Mouse (Mus musculus) forebrain, postnatal 0 days (tissue): ENCODE measurements around the gene Kif23. TPM values are rescaled to one million over a fixed set of nuclear protein-coding genes. Genes with fewer than 3 reads are reported as not detected.

Experiments
- ATAC-seq: fragments of 200-750 bp; cut with Nextera tagmentation; 2 replicates; pipeline ENCODE4 v1.8.0; 2017; ENCODE audit warnings: mild to moderate bottlenecking, moderate library complexity
- DNase-seq: peaks from one replicate; pipeline ENCODE4 v3.0.0-alpha.2; 2015
- H3K27ac ChIP-seq: fragments of 300-500 bp; sonication (generic); 2 replicates; pipeline ENCODE4 v1.5.1; 2014; ENCODE audit warnings: low read depth, mild to moderate bottlenecking, antibody characterized with exemption, low read length, moderate library complexity, mixed read lengths
- H3K27me3 ChIP-seq: fragments of 300-500 bp; sonication (generic); 2 replicates; pipeline ENCODE4 v1.6.1; 2014; ENCODE audit warnings: mild to moderate bottlenecking, low read length, mixed read lengths; ENCODE audit not compliant: insufficient read depth
- H3K36me3 ChIP-seq: fragments of 300-500 bp; sonication (generic); 2 replicates; pipeline ENCODE4 v1.6.1; 2014; ENCODE audit warnings: mild to moderate bottlenecking, moderate library complexity; ENCODE audit not compliant: insufficient read depth
- H3K4me1 ChIP-seq: fragments of 300-500 bp; sonication (generic); 2 replicates; pipeline ENCODE4 v1.6.1; 2014; ENCODE audit warnings: antibody characterized with exemption; ENCODE audit not compliant: insufficient read depth
- H3K4me2 ChIP-seq: fragments of 300-500 bp; sonication (generic); 2 replicates; pipeline ENCODE4 v1.6.1; 2014; ENCODE audit warnings: low read depth, mild to moderate bottlenecking, moderate library complexity
- H3K4me3 ChIP-seq: fragments of 300-500 bp; sonication (generic); 2 replicates; pipeline ENCODE4 v1.5.1; 2014; ENCODE audit warnings: low read depth, low read length, mixed read lengths
- H3K9ac ChIP-seq: fragments of 300-500 bp; sonication (generic); 2 replicates; pipeline ENCODE4 v1.6.1; 2014; ENCODE audit warnings: mild to moderate bottlenecking
- H3K9me3 ChIP-seq: fragments of 300-500 bp; sonication (generic); 2 replicates; pipeline ENCODE4 v1.6.1; 2016; ENCODE audit warnings: low read length
- CTCF ChIP-seq: sonication (generic); IDR thresholded peaks from 2 replicates; pipeline ENCODE4 v1.5.1; 2016; ENCODE audit warnings: antibody characterized with exemption, control low read depth, low read depth
- WGBS: fragments of 180-500 bp; shearing (Covaris S2); extraction: QIAGEN DNeasy Blood & Tissue Kit; methylation state at CpG from one replicate; pipeline ENCODE4 v1.1.7; 2014; 5-methylcytosine and 5-hydroxymethylcytosine counted together
- polyA plus RNA-seq: library from polyadenylated mRNA; unstranded; fragments of >200 nt; fragmentation: Nextera tagmentation; extraction: Ambion mirVana; gene quantifications from 2 replicates; pipeline ENCODE4 v1.2.1, GENCODE M21; 2015
- total RNA-seq: library from RNA; depleted of rRNA; stranded (reverse); fragments of >200 nt; gene quantifications from 2 replicates; pipeline ENCODE4 v1.2.3, GENCODE M21; 2014

Gene Kif23
- total and polyA plus RNA-seq, 2 experiments from 2014 or later: 6.7 to 8.2 TPM

- 7% methylated on average over 24 of the region's 24 CpGs for WGBS
- peak overlapping the region; percentile 41 for H3K9ac ChIP-seq
- TF ChIP-seq CTCF: peak; percentile 96
- H3K36me3 ChIP-seq: no peaks in the 10 kb centered on the region
- peak overlapping the region; percentile 70 for H3K4me3 ChIP-seq
- H3K4me1 ChIP-seq: peaks cover 4% of the 10 kb centered on the region; the same call in 1 of the 2 replicates
- no peaks in the 10 kb centered on the region for H3K9me3 ChIP-seq
- DNase-seq (peak; percentile 93), ATAC-seq (peak; percentile 87)
- H3K27ac ChIP-seq: no peak overlapping the region
- H3K27me3 ChIP-seq: no peaks in the 10 kb centered on the region
- H3K4me2 ChIP-seq: peak overlapping the region; percentile 100
Observed at GRCm38 (mm10) chr9:61947402-61948346, 1.1 kb upstream of the Kif23 start.

GRCm38 (mm10) chr9:61945973-61946611 lies 482 bp downstream of the Kif23 start:
- Histone ChIP-seq H3K4me1 (peaks cover 4% of the 10 kb centered on the region; the same call in 1 of the 2 replicates), H3K27ac (no peak overlapping the region), H3K9ac (peak overlapping the region; percentile 50), H3K4me3 (peak overlapping the region; percentile 70), H3K27me3 (no peaks in the 10 kb centered on the region), H3K9me3 (no peaks in the 10 kb centered on the region), H3K4me2 (peak overlapping the region; percentile 100), H3K36me3 (no peaks in the 10 kb centered on the region)
- no peak for TF ChIP-seq CTCF
- DNase-seq (no peak), ATAC-seq (peak; percentile 67)
- under 1% methylated on average over 34 of the region's 38 CpGs for WGBS

- Histone ChIP-seq H3K4me2 (no peak overlapping the region), H3K27ac (no peak overlapping the region), H3K4me1 (no peaks in the 10 kb centered on the region), H3K9me3 (no peaks in the 10 kb centered on the region), H3K27me3 (no peaks in the 10 kb centered on the region), H3K36me3 (no peaks in the 10 kb centered on the region), H3K4me3 (no peak overlapping the region), H3K9ac (no peak overlapping the region)
- TF ChIP-seq CTCF: no peak
- peak; percentile 14 for DNase-seq
- ATAC-seq: no peak
- 64% methylated on average over 3 of the region's 3 CpGs for WGBS
Observed at GRCm38 (mm10) chr9:61941054-61941453, 5.5 kb downstream of the Kif23 start.

GRCm38 (mm10) chr9:61933333-61933732 lies 13.2 kb downstream of the Kif23 start:
- Histone ChIP-seq H3K4me2 (no peak overlapping the region), H3K36me3 (no peaks in the 10 kb centered on the region), H3K4me3 (no peak overlapping the region), H3K27ac (no peak overlapping the region), H3K9ac (no peak overlapping the region), H3K4me1 (no peaks in the 10 kb centered on the region), H3K9me3 (no peaks in the 10 kb centered on the region), H3K27me3 (no peaks in the 10 kb centered on the region)
- ATAC-seq (no peak), DNase-seq (no peak)
- WGBS: 90% methylated on average over 2 of the region's 2 CpGs
- TF ChIP-seq CTCF: no peak

GRCm38 (mm10) chr9:61932009-61932408 lies 14.6 kb downstream of the Kif23 start:
- WGBS: 91% methylated on average over 3 of the region's 3 CpGs
- Histone ChIP-seq H3K4me3 (no peak overlapping the region), H3K9me3 (no peaks in the 10 kb centered on the region), H3K27ac (no peak overlapping the region), H3K9ac (no peak overlapping the region), H3K27me3 (no peaks in the 10 kb centered on the region), H3K4me2 (no peak overlapping the region), H3K4me1 (no peaks in the 10 kb centered on the region), H3K36me3 (no peaks in the 10 kb centered on the region)
- no peak for DNase-seq
- TF ChIP-seq CTCF: no peak
- ATAC-seq: no peak

GRCm38 (mm10) chr9:61925086-61925660 lies 21.4 kb downstream of the Kif23 start:
- Histone ChIP-seq H3K9ac (no peak overlapping the region), H3K4me2 (no peak overlapping the region), H3K4me3 (no peak overlapping the region), H3K4me1 (no peaks in the 10 kb centered on the region), H3K27ac (no peak overlapping the region), H3K27me3 (no peaks in the 10 kb centered on the region), H3K36me3 (no peaks in the 10 kb centered on the region), H3K9me3 (no peaks in the 10 kb centered on the region)
- TF ChIP-seq CTCF: no peak
- 90% methylated on average over 10 of the region's 10 CpGs for WGBS
- ATAC-seq (no peak), DNase-seq (no peak)
